Mouse (Mus musculus): Measurements from ENCODE around the gene 4930590J08Rik. TPM values are rescaled to one million over a fixed set of nuclear protein-coding genes. Genes with fewer than 3 reads are reported as not detected.

The 4930590J08Rik gene
- polyA plus RNA-seq (2015; fragmentation: Illumina TruSeq; extraction: RNeasy Lipid Tissue Mini Kit (QIAGEN cat#74804); ENCODE audit: insufficient read depth, low replicate concordance): 0.94 TPM

GRCm38 (mm10) chr6:91902509-91902908, at the start of gene 4930590J08Rik:
Gene 4930590J08Rik, plus strand, starts transcription at chr6:91902809.

DNA sequence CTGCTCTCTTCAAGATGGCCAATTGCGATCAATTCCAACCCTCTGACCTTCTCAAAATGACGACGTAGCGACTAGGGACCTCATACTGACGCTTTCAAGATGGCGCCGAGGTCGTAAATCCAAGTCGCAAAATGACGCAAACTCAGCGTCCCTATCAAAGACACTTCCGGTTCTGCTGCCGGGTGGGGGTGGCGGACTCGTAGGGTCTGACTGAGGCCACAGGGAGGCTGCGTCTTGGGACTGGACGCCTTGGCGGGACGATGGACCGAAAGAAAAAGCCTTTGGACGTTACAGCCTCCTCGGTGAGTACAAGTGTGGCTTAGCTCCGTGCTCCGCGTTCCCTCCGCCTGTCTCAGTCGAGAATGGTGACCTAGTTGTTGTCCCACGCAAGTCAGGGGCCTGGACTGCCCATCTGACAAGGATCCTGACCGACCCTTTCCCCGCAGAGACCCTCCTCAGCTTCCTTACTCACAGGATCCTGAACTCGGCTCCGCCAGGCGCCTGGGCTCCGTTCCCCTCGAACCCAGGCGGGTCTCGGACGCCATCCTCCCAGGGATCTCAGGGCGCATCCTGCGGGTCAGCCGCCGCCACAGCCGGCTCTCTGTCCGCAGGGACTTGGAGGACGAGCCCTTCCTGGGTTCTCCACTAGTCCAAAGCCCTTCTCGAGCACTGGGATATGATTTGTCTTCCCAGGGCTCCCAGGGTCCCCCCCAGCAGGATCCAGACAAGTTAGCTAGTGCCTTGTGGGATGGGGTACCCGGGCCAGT, 24.5 kb upstream of the 4930590J08Rik start, which contains the start of gene Ccdc174:
Gene Ccdc174, plus strand, starts transcription at position 169 of the 767 bp plus-strand sequence.

DNA sequence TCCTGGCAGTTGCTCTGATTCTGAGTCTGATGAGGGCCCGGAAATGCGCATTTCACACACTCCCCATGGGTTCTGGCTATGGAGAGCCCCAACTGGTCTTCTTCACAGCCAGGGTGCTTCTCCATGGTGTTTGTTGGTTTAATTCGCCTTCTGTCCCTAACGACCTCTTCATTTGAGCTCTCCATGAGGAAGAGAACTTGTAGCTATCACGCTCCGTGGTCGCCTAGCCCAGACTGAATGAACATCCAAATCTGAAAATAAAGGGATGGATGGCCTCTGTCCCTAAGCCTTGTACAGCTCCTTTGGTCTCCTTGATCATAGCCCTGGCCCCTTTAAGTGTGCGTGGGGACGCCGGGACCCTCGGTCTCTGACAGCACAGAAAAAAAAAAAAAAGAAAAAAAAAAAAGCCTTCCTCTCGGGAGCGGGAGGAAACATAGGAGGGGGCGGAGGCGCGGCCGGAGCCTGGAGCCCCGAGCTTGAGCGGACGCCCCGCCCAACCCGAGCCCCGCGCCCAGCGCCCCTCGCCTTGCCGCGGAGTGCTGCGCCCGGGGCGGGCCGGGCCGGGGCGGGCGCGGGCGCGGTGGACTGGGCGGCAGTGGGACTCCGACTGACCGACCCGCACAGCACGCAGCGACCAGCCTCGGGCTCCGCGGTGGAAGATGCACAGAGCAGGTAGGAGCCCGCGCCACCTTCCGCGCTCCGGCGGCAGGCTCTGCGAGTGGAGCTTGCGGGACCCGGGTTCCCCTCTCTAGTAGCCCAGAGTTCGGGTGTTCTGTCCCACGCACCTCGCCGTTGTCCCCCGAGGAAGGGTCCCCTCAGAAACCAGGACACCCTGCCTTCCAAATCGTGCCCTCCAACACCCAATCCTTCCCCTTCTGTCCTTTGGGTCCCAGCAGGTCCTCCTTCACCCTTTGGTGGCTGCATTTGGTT, 76.0 kb downstream of the 4930590J08Rik start, which contains the start of gene Fgd5:
Gene Fgd5, plus strand, starts transcription at position 508 of the 930 bp plus-strand sequence.

Other genes with a start within 250 kb of the 4930590J08Rik start
- gene Slc6a6, start 218.8 kb upstream of the 4930590J08Rik start, polyA plus RNA-seq (2015; fragmentation: Illumina TruSeq; extraction: RNeasy Lipid Tissue Mini Kit (QIAGEN cat#74804); ENCODE audit: insufficient read depth, low replicate concordance): 63.8 TPM
- 0.70 TPM for gene Grip2, start 75.6 kb upstream of the 4930590J08Rik start, polyA plus RNA-seq (2015; fragmentation: Illumina TruSeq; extraction: RNeasy Lipid Tissue Mini Kit (QIAGEN cat#74804); ENCODE audit: insufficient read depth, low replicate concordance)
- gene Ccdc174, start 24.8 kb upstream of the 4930590J08Rik start, polyA plus RNA-seq (2015; fragmentation: Illumina TruSeq; extraction: RNeasy Lipid Tissue Mini Kit (QIAGEN cat#74804); ENCODE audit: insufficient read depth, low replicate concordance): 44.6 TPM
- 14.8 TPM for gene Fgd5, start 76.1 kb downstream of the 4930590J08Rik start, polyA plus RNA-seq (2015; fragmentation: Illumina TruSeq; extraction: RNeasy Lipid Tissue Mini Kit (QIAGEN cat#74804); ENCODE audit: insufficient read depth, low replicate concordance)
- gene Nr2c2, start 188.6 kb downstream of the 4930590J08Rik start, polyA plus RNA-seq (2015; fragmentation: Illumina TruSeq; extraction: RNeasy Lipid Tissue Mini Kit (QIAGEN cat#74804); ENCODE audit: insufficient read depth, low replicate concordance): 56.0 TPM